8 mouse cellular contexts compared by ENCODE assay signal in genomic region chr16:11133476-11134347, GRCm38 (mm10). TPM values are rescaled to one million over a fixed set of nuclear protein-coding genes. Genes with fewer than 3 reads are reported as not detected.
A peak's percentile ranks its signal among the peaks of the same experiment; 100 is the strongest.
DNase-seq lines count a peak whose midpoint lies in the region; ATAC-seq and TF ChIP-seq lines count a peak whose summit lies in the region.

No protein-coding gene starts in this region.

- H3K4me3 ChIP-seq in neural tube, embryonic 11.5 days (ENCODE audit: low read depth, low read length), result peak overlapping the region; percentile 78
- H3K4me3 ChIP-seq in forebrain, postnatal 0 days (ENCODE audit: low read depth, low read length), result peak overlapping the region; percentile 98
- peak overlapping the region; percentile 98 for H3K4me3 ChIP-seq in limb, embryonic 13.5 days
- peak overlapping the region; percentile 92 for H3K4me3 ChIP-seq in neural tube, embryonic 13.5 days

- no peak; the same call in 1 of the 2 replicates for ATAC-seq in neural tube, embryonic 11.5 days (ENCODE audit: insufficient read depth, low FRiP score, low TSS enrichment)
- no peak; the same call in 1 of the 2 replicates for ATAC-seq in forebrain, postnatal 0 days
- no peak for ATAC-seq in limb, embryonic 13.5 days (ENCODE audit: low FRiP score, low read depth)
- peak; percentile 25; the same call in 1 of the 2 replicates for ATAC-seq in neural tube, embryonic 13.5 days (ENCODE audit: low read depth)

- no peaks in the 10 kb centered on the region for H3K9me3 ChIP-seq in neural tube, embryonic 11.5 days (ENCODE audit: control insufficient read depth, low read length)
- no peaks in the 10 kb centered on the region for H3K9me3 ChIP-seq in forebrain, postnatal 0 days (ENCODE audit: low read length)
- no peaks in the 10 kb centered on the region for H3K9me3 ChIP-seq in limb, embryonic 13.5 days
- no peaks in the 10 kb centered on the region for H3K9me3 ChIP-seq in neural tube, embryonic 13.5 days

- peak; percentile 42 for DNase-seq in adrenal gland, adult 8-10 months
- no peak for DNase-seq in adrenal gland, postnatal 25 days
- no peak for DNase-seq in neural tube, embryonic 11.5 days (ENCODE audit: low spot score)
- DNase-seq in neural tube, embryonic 10.5 days (ENCODE audit: extremely low spot score, low spot score), result no peak
- DNase-seq in forebrain, postnatal 0 days, result peak; percentile 30
- no peak for DNase-seq in spleen, postnatal 4 days (ENCODE audit: low spot score in 2 of 2)

- H3K4me2 ChIP-seq in neural tube, embryonic 11.5 days (ENCODE audit: low read depth), result peak overlapping the region; percentile 62
- peak overlapping the region; percentile 73 for H3K4me2 ChIP-seq in forebrain, postnatal 0 days (ENCODE audit: low read depth)
- peak overlapping the region; percentile 77 for H3K4me2 ChIP-seq in limb, embryonic 13.5 days (replicated peaks)
- peak overlapping the region; percentile 69 for H3K4me2 ChIP-seq in neural tube, embryonic 13.5 days

- no peaks in the 10 kb centered on the region for H3K27me3 ChIP-seq in neural tube, embryonic 11.5 days (ENCODE audit: control insufficient read depth, insufficient read depth, low read length)
- no peaks in the 10 kb centered on the region for H3K27me3 ChIP-seq in forebrain, postnatal 0 days (ENCODE audit: insufficient read depth, low read length)
- H3K27me3 ChIP-seq in limb, embryonic 13.5 days, result no peaks in the 10 kb centered on the region
- no peaks in the 10 kb centered on the region for H3K27me3 ChIP-seq in neural tube, embryonic 13.5 days

- H3K36me3 ChIP-seq in neural tube, embryonic 11.5 days (ENCODE audit: control insufficient read depth, insufficient read depth, low read length), result no peaks in the 10 kb centered on the region
- H3K36me3 ChIP-seq in forebrain, postnatal 0 days (ENCODE audit: insufficient read depth), result peaks cover 13% of the 10 kb centered on the region
- H3K36me3 ChIP-seq in limb, embryonic 13.5 days, result peaks cover 19% of the 10 kb centered on the region
- H3K36me3 ChIP-seq in neural tube, embryonic 13.5 days, result peaks cover 16% of the 10 kb centered on the region

- H3K27ac ChIP-seq in neural tube, embryonic 11.5 days (ENCODE audit: low read depth, low read length), result peak overlapping the region; percentile 69
- peak overlapping the region; percentile 86 for H3K27ac ChIP-seq in forebrain, postnatal 0 days (ENCODE audit: low read depth, low read length)
- H3K27ac ChIP-seq in limb, embryonic 13.5 days, result peak overlapping the region; percentile 87
- peak overlapping the region; percentile 93 for H3K27ac ChIP-seq in neural tube, embryonic 13.5 days (replicated peaks)

- peaks cover 19% of the 10 kb centered on the region for H3K4me1 ChIP-seq in neural tube, embryonic 11.5 days (ENCODE audit: control insufficient read depth, insufficient read depth, low read length)
- peaks cover 16% of the 10 kb centered on the region for H3K4me1 ChIP-seq in forebrain, postnatal 0 days (ENCODE audit: insufficient read depth)
- peaks cover 30% of the 10 kb centered on the region for H3K4me1 ChIP-seq in limb, embryonic 13.5 days
- peaks cover 37% of the 10 kb centered on the region for H3K4me1 ChIP-seq in neural tube, embryonic 13.5 days (replicated peaks)

- H3K9ac ChIP-seq in neural tube, embryonic 11.5 days (ENCODE audit: low read length), result peak overlapping the region; percentile 79
- peak overlapping the region; percentile 91 for H3K9ac ChIP-seq in forebrain, postnatal 0 days
- peak overlapping the region; percentile 95 for H3K9ac ChIP-seq in limb, embryonic 13.5 days
- H3K9ac ChIP-seq in neural tube, embryonic 13.5 days, result peak overlapping the region; percentile 91

- WGBS in neural tube, embryonic 11.5 days, result under 1% methylated on average over 34 of the region's 34 CpGs
- 3% methylated on average over 32 of the region's 34 CpGs for WGBS in forebrain, postnatal 0 days
- WGBS in limb, embryonic 13.5 days, result under 1% methylated on average over 34 of the region's 34 CpGs
- WGBS in neural tube, embryonic 13.5 days, result under 1% methylated on average over 34 of the region's 34 CpGs

- TF ChIP-seq CTCF in forebrain, postnatal 0 days (IDR thresholded peaks at IDR 0.05; ENCODE audit: low read depth), result no peak

RNA-seq across cellular contexts. Expression of gene Txndc11, which starts 0.7 kb away (rescaled TPM):
- 10 to 100 TPM; 41.3 to 57.6 (median 46.8) TPM for total RNA-seq in adrenal gland, adult 8-10 months (2022)
- total RNA-seq in adrenal gland, postnatal 25 days (2021), result 43.9 and 44.1 TPM in 2 replicates
- 32.5 and 34.8 TPM in 2 replicates for polyA plus RNA-seq in neural tube, embryonic 11.5 days (2014; fragmentation: Nextera tagmentation; extraction: Ambion mirVana)
- 40.5 and 43.8 TPM in 2 replicates for total RNA-seq in forebrain, postnatal 0 days (2014; rRNA removed)
- polyA plus RNA-seq in forebrain, postnatal 0 days (2015; fragmentation: Nextera tagmentation; extraction: Ambion mirVana), result 26.8 and 29.9 TPM in 2 replicates
- 35.5 and 39.8 TPM in 2 replicates for polyA plus RNA-seq in limb, embryonic 13.5 days (2015; fragmentation: Nextera tagmentation; extraction: Ambion mirVana)
- 28.7 and 29.6 TPM in 2 replicates for polyA plus RNA-seq in neural tube, embryonic 13.5 days (2015; fragmentation: Nextera tagmentation; extraction: Ambion mirVana)

RNA-seq across cellular contexts. Expression of gene Zc3h7a, which starts 42.5 kb away (rescaled TPM):
- total RNA-seq in adrenal gland, adult 8-10 months (2022), result 100 to 1,000 TPM in 2 of 4 experiments, 10 to 100 TPM in 2; 62.7 to 123 (median 96.4) TPM
- 93.1 and 98.6 TPM in 2 replicates for total RNA-seq in adrenal gland, postnatal 25 days (2021)
- polyA plus RNA-seq in neural tube, embryonic 11.5 days (2014; fragmentation: Nextera tagmentation; extraction: Ambion mirVana), result 93.5 and 95.3 TPM in 2 replicates
- 61.7 and 76.6 TPM in 2 replicates for total RNA-seq in forebrain, postnatal 0 days (2014; rRNA removed)
- 20.3 and 32.2 TPM in 2 replicates for polyA plus RNA-seq in forebrain, postnatal 0 days (2015; fragmentation: Nextera tagmentation; extraction: Ambion mirVana)
- 91.8 and 99.0 TPM in 2 replicates for polyA plus RNA-seq in limb, embryonic 13.5 days (2015; fragmentation: Nextera tagmentation; extraction: Ambion mirVana)
- 74.6 and 83.8 TPM in 2 replicates for polyA plus RNA-seq in neural tube, embryonic 13.5 days (2015; fragmentation: Nextera tagmentation; extraction: Ambion mirVana)

Comparison
In these comparisons a context has a peak if more than half of its experiments do, and no peak if none do; other contexts are left out.
1. DNase-seq: peak in adrenal gland, adult 8-10 months (single experiment) and forebrain, postnatal 0 days (single experiment); none in adrenal gland, postnatal 25 days (single experiment), neural tube, embryonic 11.5 days (single experiment), neural tube, embryonic 10.5 days (single experiment) and spleen, postnatal 4 days (0 of 2).
2. Peak in every context shown above with its lines, with median percentiles within 50 percentile points of each other: H3K27ac ChIP-seq, H3K4me2 ChIP-seq, H3K4me3 ChIP-seq and H3K9ac ChIP-seq.